Mouse (Mus musculus) ES-E14 (cell line): ENCODE measurements around the gene Micu2. TPM values are rescaled to one million over a fixed set of nuclear protein-coding genes. Genes with fewer than 3 reads are reported as not detected.
A peak's percentile ranks its signal among the peaks of the same experiment; 100 is the strongest.

Experiments used
- DNase-seq: peaks from one replicate; pipeline ENCODE4 v3.0.0-alpha.2; 2013; ENCODE audit warnings: low read depth, low spot score
- H3K27ac ChIP-seq: 2 replicates; pipeline ENCODE4 v1.5.1; 2012; ENCODE audit warnings: low read depth, mild to moderate bottlenecking, low read length, moderate library complexity, mixed read lengths; ENCODE audit not compliant: poor library complexity, insufficient read depth, severe bottlenecking
- H3K36me3 ChIP-seq: 2 replicates; pipeline ENCODE4 v1.6.1; 2012; ENCODE audit warnings: mild to moderate bottlenecking, low read length, moderate library complexity, mixed read lengths; ENCODE audit not compliant: control insufficient read depth, poor library complexity, insufficient read depth, severe bottlenecking
- H3K4me1 ChIP-seq, 2 experiments: fragments of 150-350 bp in 1 of 2; sonication (generic) in 1 of 2; 2 replicates each; pipeline ENCODE4 v1.6.1; 2012; ENCODE audit warnings: low read length in 2 of 2, mild to moderate bottlenecking in 1 of 2, mixed read lengths in 1 of 2; ENCODE audit not compliant: control insufficient read depth in 2 of 2, insufficient read depth in 2 of 2, poor library complexity in 1 of 2
- H3K4me3 ChIP-seq, 2 experiments: fragments of 150-350 bp in 1 of 2; sonication (generic) in 1 of 2; 2 replicates each; pipeline ENCODE4 v1.5.1; 2012; ENCODE audit warnings: low read length in 2 of 2, low read depth in 1 of 2, mild to moderate bottlenecking in 1 of 2, mixed read lengths in 1 of 2; ENCODE audit not compliant: insufficient read depth in 1 of 2, poor library complexity in 1 of 2, severe bottlenecking in 1 of 2
- H3K9ac ChIP-seq: 2 replicates; pipeline ENCODE4 v1.6.1; 2012; ENCODE audit warnings: low read depth, mild to moderate bottlenecking, low read length, mixed read lengths; ENCODE audit not compliant: poor library complexity, insufficient read depth, severe bottlenecking
- H3K9me3 ChIP-seq: fragments of 150-350 bp; sonication (generic); 2 replicates; pipeline ENCODE4 v1.6.1; 2012; ENCODE audit warnings: low read depth, mild to moderate bottlenecking, low read length; ENCODE audit not compliant: control insufficient read depth, insufficient read depth
- CHD2 ChIP-seq: IDR thresholded peaks from 2 replicates; pipeline ENCODE4 v1.6.1; 2014; ENCODE audit warnings: mild to moderate bottlenecking, low read depth, low read length, inconsistent platforms
- HCFC1 ChIP-seq: IDR thresholded peaks from 2 replicates; pipeline ENCODE4 v1.6.1; 2012; ENCODE audit warnings: low read length, inconsistent platforms, borderline replicate concordance; ENCODE audit not compliant: insufficient read depth
- MAFK ChIP-seq: IDR thresholded peaks from 2 replicates; pipeline ENCODE4 v1.6.1; 2014; ENCODE audit warnings: mild to moderate bottlenecking, low read depth, low read length, inconsistent platforms; ENCODE audit not compliant: insufficient read depth
- ZC3H11A ChIP-seq: IDR thresholded peaks from 2 replicates; pipeline ENCODE4 v1.6.1; 2012; ENCODE audit warnings: low read depth, mild to moderate bottlenecking, inconsistent platforms, low read length, borderline replicate concordance
- ZNF384 ChIP-seq: IDR thresholded peaks from 2 replicates; pipeline ENCODE4 v1.6.1; 2012; ENCODE audit warnings: low read depth, low read length, inconsistent platforms
- in situ Hi-C, 2 experiments: fragments of 600-800 bp; cut with MboI; formaldehyde crosslinking; loops; one replicate each; pipeline ENCODE4 v1.15.1; 2025; ENCODE audit warnings: low sequenced_read_pairs in 2 of 2, inconsistent platforms in 1 of 2; ENCODE audit not compliant: unreplicated experiment in 2 of 2
- total RNA-seq: library from RNA; depleted of rRNA; stranded (reverse); fragments of 300-350 nt; gene quantifications from 2 replicates; pipeline ENCODE4 v1.2.3, GENCODE M21; 2012

Micu2 gene
- total RNA-seq, 1 experiment, result 7.6 TPM

DNA sequence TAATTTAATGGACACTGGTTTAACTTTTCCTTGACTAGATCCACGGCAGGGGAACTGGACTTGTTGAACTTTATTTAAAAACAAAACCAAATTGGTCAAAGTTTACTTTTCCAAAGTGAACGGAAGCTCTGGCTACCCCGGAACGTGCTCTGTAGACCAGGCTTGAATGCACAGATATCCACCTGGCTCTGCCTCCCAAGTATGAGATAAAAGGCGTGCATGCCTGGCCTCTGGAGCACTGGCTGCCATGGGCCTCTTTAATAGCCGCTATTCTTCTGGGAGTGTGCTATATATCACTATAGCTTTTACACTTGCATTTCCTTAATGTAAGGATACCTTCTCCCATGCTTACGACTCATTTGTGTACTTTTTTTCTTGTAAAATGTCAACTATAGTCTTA is 65.5 kb downstream of the Micu2 start:
- H3K36me3 ChIP-seq, result no peaks in the 10 kb centered on the region
- H3K4me1 ChIP-seq, result peaks cover 0 to 2% of the 10 kb centered on the region in 2 experiments; a peak in 2 of 4 replicates
- H3K9ac ChIP-seq, result no peak overlapping the region
- H3K27ac ChIP-seq, result no peak overlapping the region
- TF ChIP-seq HCFC1 (no peak), ZNF384 (no peak), MAFK (no peak), ZC3H11A (no peak), CHD2 (no peak)
- no peaks in the 10 kb centered on the region for H3K9me3 ChIP-seq
- no peak overlapping the region for H3K4me3 ChIP-seq
- no peak for DNase-seq
- in situ Hi-C loops, result no loop called here

- in situ Hi-C loops, result no loop called here
- DNase-seq, result no peak
- TF ChIP-seq HCFC1, result no peak
- TF ChIP-seq ZNF384, result no peak
- TF ChIP-seq CHD2, result no peak
- no peak for TF ChIP-seq MAFK
- no peak for TF ChIP-seq ZC3H11A
Observed at GRCm38 (mm10) chr14:57932881-57933443, 66.1 kb downstream of the Micu2 start.

DNA sequence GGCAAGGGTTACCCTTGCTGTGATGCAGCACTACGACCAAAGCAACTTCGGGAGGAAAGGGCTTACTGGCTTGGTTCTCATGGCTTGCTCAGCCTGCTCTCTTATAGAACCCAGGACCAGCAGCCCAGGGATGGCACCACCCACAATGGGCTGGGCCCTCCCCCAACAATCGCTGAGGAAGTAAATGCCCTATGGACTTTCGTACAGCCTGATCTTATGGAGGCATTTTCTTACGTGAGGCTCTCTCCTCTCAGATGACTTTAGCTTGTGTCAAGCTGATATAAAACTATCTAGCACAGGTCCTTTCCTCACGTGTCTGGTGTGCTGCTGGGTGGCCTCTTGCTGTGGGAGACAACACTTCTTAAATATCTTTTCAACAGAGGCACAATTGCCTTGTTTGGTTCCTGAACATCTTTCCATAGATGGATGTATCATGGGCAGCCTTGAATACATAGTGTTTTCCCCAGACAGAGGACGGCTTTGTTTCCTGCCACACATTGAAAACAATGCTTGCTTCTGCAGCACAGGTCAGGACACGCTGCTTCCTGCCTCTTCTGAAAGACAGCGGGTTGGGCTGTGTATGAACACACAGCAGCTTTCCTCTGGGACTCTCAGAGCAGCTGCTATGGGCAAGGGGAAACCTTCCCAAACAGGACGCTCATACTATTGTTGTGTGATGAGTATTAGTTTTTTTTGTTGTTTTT is 77.5 kb downstream of the Micu2 start:
- no peak for DNase-seq
- in situ Hi-C loops, result loop anchor here in 1 of 2 experiments (25.0 kb wide), 1 partner anchor 234 kb away; no protein-coding TSS in a partner anchor
- Histone ChIP-seq H3K4me3 (peak overlapping the region in 1 of 2 experiments; percentile 37; a peak in 1 of 4 replicates), H3K27ac (no peak overlapping the region), H3K36me3 (peaks cover 2% of the 10 kb centered on the region; the same call in 1 of the 2 replicates), H3K9me3 (no peaks in the 10 kb centered on the region), H3K9ac (0 out of 2 replicates have a peak overlapping the region, but pooled peaks have one; percentile 32), H3K4me1 (peaks cover 3 to 5% of the 10 kb centered on the region in 2 experiments; a peak in 1 of 4 replicates)
- TF ChIP-seq HCFC1, result no peak
- no peak for TF ChIP-seq ZNF384
- no peak for TF ChIP-seq MAFK
- TF ChIP-seq CHD2, result no peak
- no peak for TF ChIP-seq ZC3H11A

More at GRCm38 (mm10) chr14:57932881-57933443, 66.1 kb downstream of the Micu2 start:
- H3K9ac ChIP-seq, result no peak overlapping the region
- H3K36me3 ChIP-seq, result no peaks in the 10 kb centered on the region
- H3K4me1 ChIP-seq, result peaks cover 0 to 2% of the 10 kb centered on the region in 2 experiments; a peak in 2 of 4 replicates
- H3K9me3 ChIP-seq, result no peaks in the 10 kb centered on the region
- no peak overlapping the region for H3K27ac ChIP-seq
- H3K4me3 ChIP-seq, result no peak overlapping the region

- H3K36me3 ChIP-seq, result peaks cover 2% of the 10 kb centered on the region; the same call in 1 of the 2 replicates
- H3K9me3 ChIP-seq, result no peaks in the 10 kb centered on the region
- no peak overlapping the region for H3K9ac ChIP-seq
- TF ChIP-seq CHD2 (no peak), ZC3H11A (no peak), MAFK (no peak), HCFC1 (no peak), ZNF384 (no peak)
- no peak for DNase-seq
- H3K27ac ChIP-seq, result no peak overlapping the region
- peaks cover 3 to 6% of the 10 kb centered on the region in 2 experiments; a peak in 1 of 4 replicates for H3K4me1 ChIP-seq
- peak overlapping the region; percentile 3 to 34 for H3K4me3 ChIP-seq
- in situ Hi-C loops, result loop anchor here in 1 of 2 experiments (25.0 kb wide), 1 partner anchor 233 kb away; no protein-coding TSS in a partner anchor
Observed at GRCm38 (mm10) chr14:57920568-57921310, 78.3 kb downstream of the Micu2 start.
